7 mouse cellular contexts compared by ENCODE assay signal in genomic region chr8:114452781-114453221, GRCm38 (mm10). TPM values are rescaled to one million over a fixed set of nuclear protein-coding genes. Genes with fewer than 3 reads are reported as not detected.
DNase-seq lines count a peak whose midpoint lies in the region; ATAC-seq and TF ChIP-seq lines count a peak whose summit lies in the region.

No protein-coding gene starts in this region.

- ATAC-seq in G1E (ENCODE audit: extremely low read depth, insufficient number of reproducible peaks, low FRiP score, poor library complexity, severe bottlenecking), result peak; percentile 54
- ATAC-seq in heart, postnatal 0 days (ENCODE audit: insufficient read depth, low read depth), result peak; percentile 22; the same call in 1 of the 2 replicates

- TF ChIP-seq CTCF in G1E (IDR thresholded peaks at IDR 0.05; ENCODE audit: low read depth, low read length), result peak; percentile 54; the same call in 1 of the 2 replicates
- peak; percentile 86 for TF ChIP-seq CTCF in heart, postnatal 0 days (IDR thresholded peaks at IDR 0.05; ENCODE audit: low read depth)

- no peak overlapping the region for H3K4me3 ChIP-seq in G1E (ENCODE audit: low read depth, low read length)
- no peak overlapping the region for H3K4me3 ChIP-seq in embryonic facial prominence, embryonic 10.5 days
- H3K4me3 ChIP-seq in heart, postnatal 0 days (ENCODE audit: low read depth, low read length), result no peak overlapping the region

- no peaks in the 10 kb centered on the region for H3K4me1 ChIP-seq in G1E (ENCODE audit: insufficient read depth, low read depth, low read length)
- peaks cover 33% of the 10 kb centered on the region for H3K4me1 ChIP-seq in embryonic facial prominence, embryonic 10.5 days
- 0 out of 2 replicates have a peak, but pooled peaks cover 15% of the 10 kb centered on the region for H3K4me1 ChIP-seq in heart, postnatal 0 days (ENCODE audit: control insufficient read depth, insufficient read depth)

- WGBS in embryonic facial prominence, embryonic 10.5 days, result 5% methylated on average over 9 of the region's 9 CpGs
- WGBS in heart, postnatal 0 days, result 21% methylated on average over 9 of the region's 9 CpGs

- no peak for TF ChIP-seq EP300 in heart, postnatal 0 days (IDR thresholded peaks at IDR 0.05; ENCODE audit: low read depth)

- H3K27ac ChIP-seq in embryonic facial prominence, embryonic 10.5 days (replicated peaks), result peak overlapping the region; percentile 65
- no peak overlapping the region for H3K27ac ChIP-seq in heart, postnatal 0 days (ENCODE audit: low read depth)

- no peak overlapping the region for H3K4me2 ChIP-seq in heart, postnatal 0 days (ENCODE audit: low read depth, low read length)

- no peaks in the 10 kb centered on the region for H3K9me3 ChIP-seq in G1E (replicated peaks)
- no peaks in the 10 kb centered on the region for H3K9me3 ChIP-seq in embryonic facial prominence, embryonic 10.5 days
- H3K9me3 ChIP-seq in heart, postnatal 0 days (replicated peaks; ENCODE audit: control insufficient read depth, low read length), result no peaks in the 10 kb centered on the region

- peaks cover 81% of the 10 kb centered on the region for H3K36me3 ChIP-seq in G1E (replicated peaks)
- peaks cover 12% of the 10 kb centered on the region for H3K36me3 ChIP-seq in embryonic facial prominence, embryonic 10.5 days (replicated peaks)
- peaks cover 3% of the 10 kb centered on the region; the same call in 1 of the 2 replicates for H3K36me3 ChIP-seq in heart, postnatal 0 days (replicated peaks; ENCODE audit: control insufficient read depth, insufficient read depth, low read length)

- H3K9ac ChIP-seq in heart, postnatal 0 days (replicated peaks; ENCODE audit: low read depth, low read length), result no peak overlapping the region

- DNase-seq in G1E (ENCODE audit: low spot score), result peak; percentile 33
- DNase-seq in adrenal gland, postnatal 14 days, result peak; percentile 81
- peak; percentile 75 for DNase-seq in embryonic facial prominence, embryonic 10.5 days (ENCODE audit: low spot score)
- DNase-seq in heart, postnatal 0 days (ENCODE audit: low spot score), result peak; percentile 79
- DNase-seq in kidney, postnatal 14 days, result peak; percentile 75
- DNase-seq in lung, postnatal 14 days, result peak; percentile 83
- DNase-seq in retina, postnatal 1 day, result peak; percentile 93

- H3K27me3 ChIP-seq in G1E (ENCODE audit: insufficient read depth, low read length), result no peaks in the 10 kb centered on the region
- no peaks in the 10 kb centered on the region for H3K27me3 ChIP-seq in embryonic facial prominence, embryonic 10.5 days (replicated peaks; ENCODE audit: low read depth, poor library complexity, severe bottlenecking)
- H3K27me3 ChIP-seq in heart, postnatal 0 days (ENCODE audit: control insufficient read depth, insufficient read depth, low read length), result no peaks in the 10 kb centered on the region

RNA-seq across cellular contexts. Expression of gene Wwox, which starts 13.3 kb away (rescaled TPM):
- 20.1 and 33.9 TPM in 2 replicates for total RNA-seq in G1E (2014; fragmentation: Nextera tagmentation)
- 5.5 and 7.2 TPM in 2 replicates for total RNA-seq in G1E (2017)
- 5.8 TPM in 2 replicates for polyA plus RNA-seq in G1E (2012)
- 22.4 and 24.4 TPM in 2 replicates for total RNA-seq in adrenal gland, postnatal 14 days (2021)
- polyA plus RNA-seq in embryonic facial prominence, embryonic 10.5 days (2016; fragmentation: Nextera tagmentation; extraction: Ambion mirVana), result 9.4 and 9.9 TPM in 2 replicates
- total RNA-seq in heart, postnatal 0 days (2014; rRNA removed; ENCODE audit: low replicate concordance), result 6.0 and 7.5 TPM in 2 replicates
- polyA plus RNA-seq in heart, postnatal 0 days (2015; fragmentation: Nextera tagmentation; extraction: Ambion mirVana), result 7.2 and 9.6 TPM in 2 replicates

RNA-seq across cellular contexts. Expression of gene Clec3a, which starts 34.9 kb away (rescaled TPM):
- not detected in 2 replicates for total RNA-seq in G1E (2014; fragmentation: Nextera tagmentation)
- not detected in 2 replicates for total RNA-seq in G1E (2017)
- polyA plus RNA-seq in G1E (2012), result not detected in 2 replicates
- not detected in 2 replicates for total RNA-seq in adrenal gland, postnatal 14 days (2021)
- polyA plus RNA-seq in embryonic facial prominence, embryonic 10.5 days (2016; fragmentation: Nextera tagmentation; extraction: Ambion mirVana), result not detected in 2 replicates
- not detected in 2 replicates for total RNA-seq in heart, postnatal 0 days (2014; rRNA removed; ENCODE audit: low replicate concordance)
- not detected in 2 replicates for polyA plus RNA-seq in heart, postnatal 0 days (2015; fragmentation: Nextera tagmentation; extraction: Ambion mirVana)

Comparison
In these comparisons a context has a peak if more than half of its experiments do, and no peak if none do; other contexts are left out.
1. DNase-seq: peak in every context shown above with its lines; median percentile 93 in retina, postnatal 1 day; 83 in lung, postnatal 14 days; 81 in adrenal gland, postnatal 14 days; 79 in heart, postnatal 0 days; 75 in embryonic facial prominence, embryonic 10.5 days; 75 in kidney, postnatal 14 days; 33 in G1E.